Mouse (Mus musculus) gastrocnemius, postnatal 25 days (tissue): ENCODE results near the gene Wdr59. TPM values are rescaled to one million over a fixed set of nuclear protein-coding genes. Genes with fewer than 3 reads are reported as not detected.
A peak's percentile ranks its signal among the peaks of the same experiment; 100 is the strongest.

Experiments used
- DNase-seq: peaks from one replicate; pipeline ENCODE4 v3.0.0; 2022
- long read RNA-seq, 2 experiments: library from polyadenylated mRNA; stranded (forward); transcript quantifications; one replicate each; pipeline ENCODE4 v2.0.0; 2021
- total RNA-seq, 2 experiments: library from RNA; stranded (reverse); gene quantifications; 1 replicate in 1 of 2; 2 replicates in 1 of 2; pipeline ENCODE4 v1.2.3; 2021

Gene Wdr59
- total RNA-seq: 1 to 10 TPM; 6.5 to 8.5 TPM
- long read RNA-seq, experiment 1, partial matches to known transcripts: 1 of 1 reads
- long read RNA-seq, experiment 1, other reads (novel, unspliced or antisense): 0 of 1 reads
- long read RNA-seq, experiment 2, partial matches to known transcripts: 1 of 3 reads
- long read RNA-seq, experiment 2, other reads (novel, unspliced or antisense): 2 of 3 reads

GRCm38 (mm10) chr8:111521713-111522429 is at the start of gene Wdr59:
TSS of gene Wdr59 (minus strand) at chr8:111522092.
- peak; percentile 97 for DNase-seq

- DNase-seq: no peak
These were observed 49.8 kb upstream of the Wdr59 start for GRCm38 (mm10) chr8:111571661-111572060.

DNA sequence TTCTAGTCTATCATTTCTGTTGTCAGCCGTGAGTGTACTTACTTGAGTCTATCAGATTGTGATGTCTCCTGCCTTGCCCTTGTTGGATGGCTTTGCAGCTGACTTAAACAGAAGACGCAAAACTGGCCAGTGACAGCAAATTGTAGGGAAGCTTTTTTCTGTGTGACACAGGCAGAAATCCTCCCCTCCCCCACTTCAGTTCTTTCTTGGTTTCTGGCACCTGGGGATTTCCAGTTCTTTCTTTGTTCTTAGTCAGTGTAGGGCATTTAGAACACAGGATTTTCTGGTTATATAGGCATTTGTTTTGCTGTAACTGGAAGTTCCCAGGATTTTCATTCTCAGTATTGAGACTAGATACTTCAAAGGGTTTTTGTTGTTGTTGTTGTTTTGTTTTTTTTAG is 48.5 kb upstream of the Wdr59 start:
- no peak for DNase-seq

DNA sequence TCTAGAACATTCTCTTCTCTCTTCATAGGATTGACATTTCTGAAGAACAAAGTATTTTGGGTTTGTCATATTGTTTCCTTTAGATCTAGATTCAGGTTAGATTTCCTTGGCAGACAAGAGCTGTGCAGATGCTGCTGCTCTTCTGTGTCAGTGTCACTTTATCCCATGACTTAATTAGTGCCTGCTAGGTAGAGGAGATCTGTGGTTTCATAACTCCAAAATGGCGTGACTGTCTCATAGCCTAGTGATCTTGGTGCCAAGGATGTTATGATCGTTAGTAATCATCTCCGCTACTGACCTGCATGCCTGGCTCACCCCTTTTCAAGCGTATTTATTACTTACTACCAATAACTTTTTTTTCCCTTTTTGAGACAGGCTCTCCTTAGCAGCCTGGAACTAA is 48.0 kb upstream of the Wdr59 start:
- no peak for DNase-seq

- no peak for DNase-seq
These were observed 46.1 kb upstream of the Wdr59 start for GRCm38 (mm10) chr8:111568029-111568428.

DNA sequence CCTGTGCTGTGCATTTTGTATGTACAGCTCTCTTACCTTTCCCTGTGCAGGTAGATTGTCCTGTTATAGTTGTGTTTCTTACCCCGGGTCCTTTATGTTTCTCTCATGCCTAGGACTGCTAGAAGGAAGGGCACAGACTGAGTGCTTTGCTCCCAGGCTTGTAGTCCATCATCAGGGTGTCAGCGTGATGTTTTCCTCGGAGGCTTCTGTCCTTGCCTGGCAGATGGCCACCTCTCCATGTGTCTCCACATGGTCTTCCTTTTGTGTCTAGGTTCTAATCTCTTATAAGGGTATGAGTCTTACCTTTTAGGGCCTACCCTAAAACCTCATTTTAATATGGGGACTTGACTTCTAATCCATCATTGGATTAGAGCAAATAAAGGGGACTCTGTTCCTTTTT is 45.7 kb upstream of the Wdr59 start:
- DNase-seq: no peak

- no peak for DNase-seq
These were observed 44.4 kb upstream of the Wdr59 start for GRCm38 (mm10) chr8:111566326-111566725.

DNA sequence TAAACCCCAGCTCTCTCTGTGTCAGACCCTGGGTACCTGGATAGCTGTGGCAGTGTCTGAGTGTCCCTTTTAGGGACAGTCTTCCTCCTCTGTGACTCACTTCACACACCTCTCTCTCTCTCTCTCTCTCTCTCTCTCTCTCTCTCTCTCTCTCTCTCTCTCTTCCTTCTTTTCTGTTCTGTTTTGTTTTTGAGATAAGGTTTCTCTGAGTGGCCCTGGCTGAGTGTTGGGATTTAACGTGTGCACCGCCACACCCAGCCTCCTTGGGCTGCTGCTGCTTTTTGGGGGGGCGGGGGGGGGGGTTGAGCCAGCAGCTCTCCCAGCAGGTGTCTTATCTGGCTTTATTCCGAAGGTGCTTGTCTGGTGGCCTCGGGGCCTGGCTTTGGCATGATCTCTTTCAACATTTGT is 43.9 kb upstream of the Wdr59 start:
- no peak for DNase-seq

DNA sequence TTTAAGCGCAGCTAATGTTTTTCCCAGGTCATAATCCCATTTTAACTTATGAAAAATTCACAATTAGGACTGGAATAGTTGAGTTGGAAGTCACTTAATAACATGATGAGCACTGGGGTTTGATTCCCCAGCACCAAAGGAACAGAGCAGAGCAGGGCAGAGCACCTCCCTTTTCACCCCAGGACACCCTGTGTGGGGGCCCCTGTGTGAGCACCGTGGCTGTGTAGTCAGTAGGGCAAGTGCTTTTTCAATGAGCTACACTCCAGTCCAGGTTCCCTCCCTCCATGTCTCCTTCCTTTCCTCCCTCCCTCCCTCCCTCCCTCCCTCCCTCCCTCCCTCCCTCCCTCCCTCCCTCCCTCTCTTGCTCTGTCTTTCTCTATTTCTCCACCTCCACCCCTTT is 42.2 kb upstream of the Wdr59 start:
- DNase-seq: no peak

- no peak for DNase-seq
These were observed 41.8 kb upstream of the Wdr59 start for GRCm38 (mm10) chr8:111563687-111564086.

DNA sequence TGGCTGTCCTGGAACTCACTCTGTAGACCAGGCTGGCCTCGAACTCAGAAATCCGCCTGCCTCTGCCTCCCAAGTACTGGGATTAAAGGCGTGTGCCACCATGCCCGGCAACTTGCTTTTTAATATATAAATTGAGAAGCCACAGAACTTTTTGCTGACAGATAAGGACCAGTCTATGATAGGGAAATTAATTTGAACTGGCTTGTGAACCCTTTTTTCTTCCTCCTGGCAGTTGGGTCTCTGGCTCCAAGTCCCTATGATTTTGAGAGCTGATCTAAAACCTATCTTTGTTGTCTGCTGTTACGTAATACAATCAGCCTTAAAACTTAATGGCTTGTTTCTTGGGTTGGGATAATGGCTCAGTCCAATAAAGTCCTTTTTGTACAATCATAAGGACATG is 41.2 kb upstream of the Wdr59 start:
- DNase-seq: no peak

DNA sequence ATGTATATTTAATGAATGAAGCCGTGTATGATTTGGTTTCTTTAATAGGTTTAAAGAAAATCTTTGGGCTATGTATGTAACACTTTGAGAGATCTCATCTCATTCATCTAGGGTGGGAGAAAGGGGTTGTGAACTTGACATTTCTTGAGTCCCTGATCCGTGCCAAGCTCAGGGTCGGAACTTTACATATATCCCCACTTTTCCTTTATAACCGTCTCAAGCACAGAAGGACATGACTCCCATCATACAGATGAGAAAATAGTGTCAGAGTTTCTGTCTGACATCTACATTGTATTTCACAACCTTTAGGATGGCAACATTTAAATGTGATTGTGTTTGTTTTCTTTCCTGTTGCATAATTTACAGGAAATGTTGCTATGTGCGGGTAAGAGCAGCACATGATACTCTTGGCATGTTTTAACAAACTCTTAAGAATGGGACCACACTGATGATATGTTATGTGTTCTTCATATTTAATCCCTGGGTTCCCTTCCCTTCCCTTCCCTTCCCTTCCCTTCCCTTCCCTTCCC is 40.4 kb upstream of the Wdr59 start:
- no peak for DNase-seq

DNA sequence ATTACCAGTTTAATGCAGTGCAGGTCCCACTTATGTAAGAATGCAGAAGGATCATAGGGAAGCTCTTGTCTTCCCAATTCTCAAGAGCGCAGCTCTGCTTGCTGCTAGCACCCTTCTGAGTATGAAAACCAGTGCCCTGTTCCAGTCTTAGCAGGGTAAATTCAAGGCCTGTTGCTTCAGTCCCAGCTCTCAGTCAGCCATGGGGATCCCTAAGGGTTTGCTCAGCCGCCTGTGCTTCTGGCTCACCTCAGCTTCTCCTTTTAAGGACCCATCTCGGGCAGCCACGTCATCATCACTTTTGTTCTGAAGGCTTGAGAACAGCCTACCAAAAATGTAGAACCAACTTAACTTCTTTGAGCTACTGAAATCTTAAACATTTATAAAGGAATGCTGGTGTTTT is 39.9 kb upstream of the Wdr59 start:
- no peak for DNase-seq

GRCm38 (mm10) chr8:111551511-111552130 is 29.7 kb upstream of the Wdr59 start:
- DNase-seq: no peak

GRCm38 (mm10) chr8:111550002-111550870 is 28.3 kb upstream of the Wdr59 start:
- DNase-seq: no peak

DNA sequence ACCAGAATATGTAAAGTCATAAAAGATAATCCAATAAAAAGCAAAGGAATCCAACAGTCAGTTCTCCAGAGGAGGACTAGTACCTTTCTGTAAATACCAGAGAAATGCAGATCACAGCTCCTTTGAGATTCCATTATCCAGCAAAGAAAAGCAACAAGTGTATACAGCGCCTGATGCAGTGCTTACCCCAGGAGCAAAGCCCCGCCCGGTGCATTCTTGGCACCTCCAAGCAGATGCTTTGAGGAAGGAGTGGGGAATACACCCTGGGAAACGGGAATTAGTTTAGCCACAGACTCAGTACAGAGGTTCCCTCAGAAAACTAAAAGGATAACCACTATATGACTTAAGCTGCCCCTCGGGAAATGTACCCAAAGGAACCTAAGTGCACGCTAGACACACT is 26.3 kb upstream of the Wdr59 start:
- DNase-seq: no peak

GRCm38 (mm10) chr8:111547144-111547543 is 25.3 kb upstream of the Wdr59 start:
- DNase-seq: no peak

- DNase-seq: no peak
These were observed 23.7 kb upstream of the Wdr59 start for GRCm38 (mm10) chr8:111545406-111546156.

GRCm38 (mm10) chr8:111543712-111544380 is 22.0 kb upstream of the Wdr59 start:
- no peak for DNase-seq

GRCm38 (mm10) chr8:111539422-111540076 is 17.7 kb upstream of the Wdr59 start:
- no peak for DNase-seq

DNA sequence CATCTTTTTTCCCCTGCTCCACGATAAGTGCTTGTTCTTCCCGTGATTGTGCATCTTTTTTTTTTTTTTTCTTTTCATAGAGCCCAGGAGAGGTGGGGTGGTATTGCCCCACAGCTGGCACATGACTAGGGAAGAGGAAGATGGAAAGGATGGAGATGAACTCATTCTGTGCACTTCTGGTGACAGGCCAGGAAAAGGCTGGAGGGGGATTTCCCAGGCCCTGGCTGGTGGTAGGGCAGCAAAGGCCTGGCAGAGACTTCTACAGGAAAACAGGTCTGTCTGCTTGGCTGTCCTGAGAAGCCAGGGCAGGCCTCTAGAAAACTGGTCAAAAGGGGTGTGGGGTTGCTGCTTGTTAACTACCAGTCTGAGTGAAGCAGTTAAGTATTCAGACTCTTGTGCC is 16.3 kb upstream of the Wdr59 start:
- DNase-seq: no peak
